Mouse (Mus musculus): ENCODE results near the gene Ccdc142. TPM values are rescaled to one million over a fixed set of nuclear protein-coding genes. Genes with fewer than 3 reads are reported as not detected.

The Ccdc142 gene
- polyA plus RNA-seq, 1 experiment from 2014 or later, result 1.9 TPM

DNA sequence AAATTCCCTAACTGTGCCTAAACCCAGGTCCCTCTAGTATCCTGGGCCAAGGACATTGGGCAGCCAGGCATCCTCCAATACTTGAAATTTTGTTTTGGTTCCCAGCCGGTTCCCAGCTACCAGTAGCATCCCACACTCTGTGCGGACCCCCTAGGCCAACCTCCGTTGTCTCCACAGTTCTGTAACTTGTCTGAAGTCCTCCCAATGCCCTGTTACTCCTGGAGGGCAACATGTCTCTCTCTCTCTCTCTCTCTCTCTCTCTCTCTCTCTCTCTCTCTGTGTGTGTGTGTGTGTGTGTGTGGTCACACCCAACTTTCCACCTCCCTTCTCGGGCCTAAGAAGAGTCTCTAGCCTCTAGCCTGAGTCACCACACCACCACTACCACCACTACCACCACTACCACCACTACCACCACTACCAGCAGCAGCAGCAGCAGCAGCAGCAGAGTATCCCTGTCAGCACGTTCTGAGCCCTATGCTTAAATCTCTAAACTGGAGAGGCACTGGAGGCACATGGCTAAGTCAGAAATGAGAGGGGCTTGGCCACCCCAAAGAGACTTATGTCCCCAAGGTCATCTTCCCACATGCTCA lies 35.0 kb downstream of the Ccdc142 start:
- peak overlapping the region; percentile 83 for H3K27ac ChIP-seq
- H3K9me3 ChIP-seq (replicated peaks), result no peaks in the 10 kb centered on the region
- no peaks in the 10 kb centered on the region for H3K36me3 ChIP-seq
- H3K4me3 ChIP-seq, result peak overlapping the region; percentile 57
- H3K9ac ChIP-seq, result peak overlapping the region; percentile 71
- H3K4me1 ChIP-seq, result peaks cover 61% of the 10 kb centered on the region
- peak overlapping the region; percentile 70 for H3K4me2 ChIP-seq
- 32% methylated on average over 5 of the region's 5 CpGs for WGBS (ENCODE audit: insufficient replicate concordance)
- H3K27me3 ChIP-seq (replicated peaks), result peaks cover 67% of the 10 kb centered on the region
- no peak for ATAC-seq

DNA sequence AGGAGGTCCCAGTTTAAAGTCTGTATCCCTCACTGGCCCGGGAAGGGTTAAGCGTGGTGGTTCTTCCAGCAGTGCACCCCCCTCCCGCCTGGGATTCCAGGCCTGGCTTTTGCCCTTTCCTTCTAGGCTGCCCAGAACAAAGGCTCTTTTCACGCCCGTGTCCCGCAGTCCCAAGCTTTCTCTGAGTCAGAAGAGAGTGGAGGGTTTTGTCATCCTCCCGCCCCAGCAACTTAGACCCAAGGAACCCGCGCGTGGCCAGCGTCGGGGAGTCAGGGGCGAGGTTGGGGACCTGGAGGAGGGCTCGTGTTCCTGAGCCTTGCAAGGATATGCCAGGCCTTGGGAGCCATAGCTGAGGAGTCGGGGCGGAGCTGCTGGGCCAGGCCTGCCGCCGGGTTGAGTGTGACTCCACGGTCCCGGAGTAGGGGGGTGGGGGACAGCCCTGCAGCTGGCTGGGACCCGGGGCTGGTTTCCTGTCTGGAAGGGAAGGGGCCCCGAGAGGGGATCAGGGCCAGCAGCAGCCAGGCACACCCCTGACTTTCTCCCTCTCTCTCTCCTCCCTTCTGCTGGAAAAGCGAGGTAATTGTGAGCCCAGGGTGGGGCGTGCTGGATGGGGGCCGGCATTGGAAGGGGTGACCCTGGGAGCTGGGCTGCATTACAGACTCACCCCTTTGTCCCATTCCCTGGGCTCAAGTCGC lies 35.6 kb downstream of the Ccdc142 start:
- Histone ChIP-seq H3K9ac (peak overlapping the region; percentile 71), H3K36me3 (no peaks in the 10 kb centered on the region), H3K27me3 (replicated peaks) (peaks cover 74% of the 10 kb centered on the region), H3K9me3 (replicated peaks) (no peaks in the 10 kb centered on the region), H3K4me1 (peaks cover 64% of the 10 kb centered on the region), H3K27ac (peak overlapping the region; percentile 83), H3K4me2 (peak overlapping the region; percentile 70), H3K4me3 (peak overlapping the region; percentile 57)
- peak; percentile 53 for ATAC-seq
- WGBS (ENCODE audit: insufficient replicate concordance), result 4% methylated on average over 26 of the region's 26 CpGs

DNA sequence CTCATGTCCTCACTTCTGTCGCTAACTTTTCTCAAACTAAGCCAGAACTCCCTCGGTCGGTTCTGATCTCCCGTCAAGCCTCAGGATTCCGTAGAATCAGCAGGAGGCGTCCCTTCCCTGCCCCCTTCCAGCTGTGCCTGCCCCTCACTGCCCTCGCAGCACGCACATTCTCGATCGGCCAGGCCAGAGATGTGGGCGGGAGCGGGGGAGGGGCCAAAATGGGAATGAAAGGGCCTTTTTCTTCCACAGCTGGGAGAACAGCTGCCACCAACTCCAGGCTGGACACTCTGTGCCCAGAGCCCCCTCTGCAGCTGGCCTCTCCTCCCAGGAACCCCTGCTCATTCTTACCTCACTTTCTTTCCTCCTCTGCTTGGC lies 36.2 kb downstream of the Ccdc142 start:
- ATAC-seq, result peak; percentile 67
- under 1% methylated on average over 12 of the region's 12 CpGs for WGBS (ENCODE audit: insufficient replicate concordance)
- Histone ChIP-seq H3K9me3 (replicated peaks) (no peaks in the 10 kb centered on the region), H3K9ac (peak overlapping the region; percentile 71), H3K27ac (peak overlapping the region; percentile 83), H3K4me3 (peak overlapping the region; percentile 57), H3K27me3 (replicated peaks) (peaks cover 79% of the 10 kb centered on the region), H3K4me1 (peaks cover 69% of the 10 kb centered on the region), H3K36me3 (no peaks in the 10 kb centered on the region), H3K4me2 (peak overlapping the region; percentile 70)

DNA sequence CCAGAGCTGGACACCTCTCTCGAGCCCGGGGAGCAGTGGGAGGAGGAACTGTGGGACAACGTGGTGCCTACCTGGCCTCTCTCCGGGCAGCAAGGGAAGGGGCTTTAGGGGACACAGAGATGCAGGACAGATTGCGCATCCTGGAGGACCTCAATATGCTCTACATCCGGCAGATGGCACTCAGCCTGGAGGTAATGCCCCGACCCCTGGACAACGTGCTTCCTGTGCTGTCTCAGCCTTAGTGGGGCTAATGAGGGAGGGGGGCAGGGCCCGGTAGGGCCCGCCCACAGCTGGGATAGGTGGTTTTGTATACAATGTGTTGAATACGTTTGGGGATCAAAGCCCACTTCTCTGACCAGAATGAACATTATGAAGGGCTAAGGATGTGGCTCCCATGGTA lies 36.7 kb downstream of the Ccdc142 start:
- Histone ChIP-seq H3K4me1 (peaks cover 73% of the 10 kb centered on the region), H3K27me3 (replicated peaks) (peaks cover 84% of the 10 kb centered on the region), H3K36me3 (no peaks in the 10 kb centered on the region), H3K9ac (peak overlapping the region; percentile 71), H3K4me2 (peak overlapping the region; percentile 70), H3K4me3 (peak overlapping the region; percentile 57), H3K27ac (peak overlapping the region; percentile 83), H3K9me3 (replicated peaks) (no peaks in the 10 kb centered on the region)
- ATAC-seq, result peak; percentile 27; the same call in 1 of the 2 replicates
- 3% methylated on average over 11 of the region's 11 CpGs for WGBS (ENCODE audit: insufficient replicate concordance)

DNA sequence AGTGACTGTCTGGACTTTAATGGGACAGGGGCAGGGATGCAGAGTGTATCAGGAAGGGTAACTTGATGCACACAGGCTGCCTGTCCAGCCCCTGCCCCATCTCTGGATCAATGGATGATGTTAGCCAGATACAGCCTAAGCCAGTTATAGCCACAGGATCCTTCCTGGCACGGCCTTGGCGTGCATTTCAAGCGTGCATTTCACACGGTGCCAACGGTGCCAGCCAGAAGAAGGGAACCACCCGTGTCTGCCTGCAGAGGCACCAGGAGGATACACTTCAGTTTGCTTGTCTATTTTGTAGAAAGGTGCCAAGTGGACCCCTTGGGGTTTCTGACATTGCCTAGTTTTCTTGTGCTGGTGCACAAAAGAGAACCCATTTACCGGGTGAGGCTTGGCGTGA lies 38.6 kb downstream of the Ccdc142 start:
- ATAC-seq, result no peak
- H3K9ac ChIP-seq, result no peak overlapping the region
- H3K36me3 ChIP-seq, result no peaks in the 10 kb centered on the region
- H3K27me3 ChIP-seq (replicated peaks), result peaks cover 81% of the 10 kb centered on the region
- no peak overlapping the region for H3K4me3 ChIP-seq
- no peaks in the 10 kb centered on the region for H3K9me3 ChIP-seq (replicated peaks)
- 79% methylated on average over 8 of the region's 8 CpGs for WGBS (ENCODE audit: insufficient replicate concordance)
- H3K4me2 ChIP-seq, result no peak overlapping the region
- H3K27ac ChIP-seq, result no peak overlapping the region
- H3K4me1 ChIP-seq, result peaks cover 59% of the 10 kb centered on the region

DNA sequence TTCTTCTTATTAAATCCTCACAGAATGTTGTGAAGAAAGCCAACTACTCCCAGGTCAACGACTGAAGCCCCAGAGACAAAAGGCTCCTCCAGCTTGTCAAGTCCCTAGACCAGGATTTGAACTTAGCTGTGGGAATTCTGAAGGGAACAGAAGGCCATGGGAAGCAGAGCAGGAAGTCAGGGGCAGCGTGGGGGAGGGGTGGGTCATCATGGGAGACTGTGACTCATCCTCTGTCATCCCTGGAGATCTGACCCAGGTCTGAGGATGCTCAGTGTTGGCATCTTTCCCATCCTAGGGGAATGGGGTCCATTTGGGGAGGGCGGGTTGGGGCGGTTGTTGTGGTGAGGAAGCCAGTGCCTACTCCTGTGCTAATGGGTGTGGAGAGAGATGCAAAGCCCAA lies 40.2 kb downstream of the Ccdc142 start:
- WGBS (ENCODE audit: insufficient replicate concordance), result 38% methylated on average over 4 of the region's 4 CpGs
- Histone ChIP-seq H3K4me3 (no peak overlapping the region), H3K27me3 (replicated peaks) (peaks cover 65% of the 10 kb centered on the region), H3K4me2 (peak overlapping the region; percentile 56), H3K36me3 (no peaks in the 10 kb centered on the region; the same call in 1 of the 2 replicates), H3K9me3 (replicated peaks) (no peaks in the 10 kb centered on the region), H3K9ac (no peak overlapping the region), H3K27ac (no peak overlapping the region), H3K4me1 (peaks cover 54% of the 10 kb centered on the region)
- no peak for ATAC-seq

DNA sequence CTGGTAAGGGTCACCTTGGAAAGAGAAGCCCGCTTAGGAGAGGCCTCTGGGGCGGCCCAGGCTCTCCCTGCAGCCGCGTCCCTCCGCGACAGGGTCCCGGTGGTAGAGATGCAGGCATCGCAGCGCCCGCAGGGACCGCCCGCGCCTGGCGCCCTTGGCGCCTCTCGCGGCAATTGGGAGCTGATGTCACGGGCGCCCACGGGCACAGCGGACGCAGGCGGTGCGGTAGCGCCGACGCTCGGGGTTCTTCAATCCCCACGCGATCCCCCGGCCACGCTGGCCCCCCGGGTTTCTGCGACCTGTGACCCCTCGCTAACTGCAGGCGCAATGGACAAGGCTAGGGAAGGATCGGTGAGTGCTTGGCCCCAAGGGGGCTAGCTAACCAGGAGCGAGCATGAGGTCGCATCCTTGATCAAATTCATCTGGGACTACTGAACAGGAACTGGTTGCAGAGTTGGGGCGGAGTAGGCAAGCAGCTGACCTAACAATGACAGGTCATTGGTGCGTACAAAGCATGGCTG lies 40.9 kb downstream of the Ccdc142 start:
- Histone ChIP-seq H3K9ac (0 out of 2 replicates have a peak overlapping the region, but pooled peaks have one; percentile 5), H3K36me3 (peaks cover 3% of the 10 kb centered on the region; the same call in 1 of the 2 replicates), H3K4me1 (peaks cover 48% of the 10 kb centered on the region), H3K4me2 (peak overlapping the region; percentile 56), H3K27ac (no peak overlapping the region), H3K4me3 (peak overlapping the region; percentile 30), H3K27me3 (replicated peaks) (peaks cover 59% of the 10 kb centered on the region), H3K9me3 (replicated peaks) (no peaks in the 10 kb centered on the region)
- 4% methylated on average over 41 of the region's 41 CpGs for WGBS (ENCODE audit: insufficient replicate concordance)
- no peak for ATAC-seq

DNA sequence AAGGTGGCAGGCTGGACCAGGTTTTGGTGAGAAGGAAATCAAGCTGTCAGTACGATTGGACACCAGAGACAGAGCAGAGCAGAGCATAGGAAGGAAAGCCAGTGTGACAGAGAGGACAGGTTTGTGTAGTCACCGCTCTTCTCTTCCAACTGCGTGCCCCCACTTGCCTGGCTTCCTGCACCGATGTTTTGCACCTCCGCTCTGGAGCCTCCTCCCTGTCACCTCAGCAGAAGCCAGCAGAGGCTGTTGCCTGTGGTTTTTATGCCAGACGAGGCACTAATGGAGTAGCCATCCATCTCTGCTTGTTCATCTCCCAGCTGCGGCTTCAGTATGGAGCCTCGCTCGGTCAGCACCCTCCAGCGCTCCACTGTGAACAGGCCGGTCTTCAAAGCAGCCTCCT lies 41.5 kb downstream of the Ccdc142 start:
- ATAC-seq, result no peak
- peaks cover 42% of the 10 kb centered on the region for H3K4me1 ChIP-seq
- 56% methylated on average over 11 of the region's 11 CpGs for WGBS (ENCODE audit: insufficient replicate concordance)

DNA sequence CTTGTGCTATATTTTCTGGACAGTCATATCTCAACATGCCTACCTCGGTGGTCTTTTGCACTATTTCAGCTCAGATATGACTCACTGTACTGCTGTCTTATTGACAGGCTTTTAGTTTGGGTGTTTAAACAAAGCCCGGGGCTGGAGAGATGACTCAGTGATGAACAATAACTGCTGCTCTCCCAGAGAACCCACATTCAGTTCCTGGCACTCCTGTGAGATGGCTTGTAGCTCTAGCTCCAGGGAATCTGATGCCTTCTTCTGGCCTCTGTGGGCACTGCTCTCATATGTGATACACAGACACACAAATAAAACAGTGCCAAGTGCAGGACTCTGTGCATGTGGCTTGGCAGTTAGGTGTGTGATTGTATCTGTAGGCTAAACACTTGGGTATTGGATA lies 43.8 kb downstream of the Ccdc142 start:
- Histone ChIP-seq H3K36me3 (peaks cover 21% of the 10 kb centered on the region), H3K9me3 (replicated peaks) (no peaks in the 10 kb centered on the region), H3K27ac (no peak overlapping the region), H3K4me2 (no peak overlapping the region), H3K4me1 (peaks cover 27% of the 10 kb centered on the region), H3K4me3 (no peak overlapping the region), H3K9ac (no peak overlapping the region), H3K27me3 (replicated peaks) (peaks cover 37% of the 10 kb centered on the region)
- no peak for ATAC-seq
- 40% methylated on average over 2 of the region's 2 CpGs for WGBS (ENCODE audit: insufficient replicate concordance)

More for the DNA sequence above, 41.5 kb downstream of the Ccdc142 start:
- H3K27ac ChIP-seq, result no peak overlapping the region
- peaks cover 9% of the 10 kb centered on the region for H3K36me3 ChIP-seq
- peaks cover 53% of the 10 kb centered on the region for H3K27me3 ChIP-seq (replicated peaks)
- no peaks in the 10 kb centered on the region for H3K9me3 ChIP-seq (replicated peaks)
- no peak overlapping the region for H3K4me3 ChIP-seq
- H3K4me2 ChIP-seq, result peak overlapping the region; percentile 56; the same call in 1 of the 2 replicates
- no peak overlapping the region for H3K9ac ChIP-seq

DNA sequence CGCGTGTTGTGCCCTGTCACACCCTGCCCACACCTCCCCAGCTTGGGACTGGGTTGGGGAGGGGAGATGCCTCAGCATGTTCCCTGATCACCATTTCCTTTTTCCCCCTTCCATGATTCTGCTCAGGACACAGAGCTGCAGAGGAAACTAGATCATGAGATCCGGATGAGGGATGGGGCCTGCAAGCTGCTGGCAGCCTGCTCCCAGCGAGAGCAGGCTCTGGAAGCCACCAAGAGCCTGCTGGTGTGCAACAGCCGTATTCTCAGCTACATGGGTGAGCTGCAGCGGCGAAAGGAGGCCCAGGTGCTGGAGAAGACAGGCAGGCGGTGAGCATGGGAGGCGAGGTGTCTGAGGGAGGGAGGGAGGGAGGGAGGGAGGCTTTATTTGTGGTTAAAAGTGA lies 44.4 kb downstream of the Ccdc142 start:
- no peak for ATAC-seq
- H3K27ac ChIP-seq, result no peak overlapping the region
- peaks cover 27% of the 10 kb centered on the region for H3K36me3 ChIP-seq
- no peak overlapping the region for H3K4me2 ChIP-seq
- H3K4me1 ChIP-seq, result peaks cover 27% of the 10 kb centered on the region
- WGBS (ENCODE audit: insufficient replicate concordance), result 54% methylated on average over 9 of the region's 9 CpGs
- H3K4me3 ChIP-seq, result no peak overlapping the region
- no peak overlapping the region for H3K9ac ChIP-seq
- no peaks in the 10 kb centered on the region for H3K9me3 ChIP-seq (replicated peaks)
- H3K27me3 ChIP-seq (replicated peaks), result peaks cover 33% of the 10 kb centered on the region

DNA sequence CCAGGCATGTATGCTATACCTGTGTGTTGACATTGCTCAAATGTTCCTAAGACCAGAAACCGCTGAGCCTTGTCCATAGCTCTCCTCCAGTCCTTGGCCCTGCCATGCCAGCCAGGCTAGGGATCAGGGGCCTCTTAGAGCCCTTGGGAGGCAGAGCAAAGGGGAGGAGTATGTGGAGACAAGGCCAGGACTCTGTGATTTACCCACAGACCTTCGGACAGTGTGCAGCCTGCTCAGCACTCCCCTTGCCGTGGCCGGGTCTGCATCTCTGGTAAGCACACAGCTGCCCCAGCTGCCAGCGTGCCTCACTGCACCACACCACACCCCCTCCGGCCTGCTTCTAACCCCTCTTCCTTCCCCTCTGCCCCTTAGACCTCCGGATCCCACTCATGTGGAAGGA lies 45.9 kb downstream of the Ccdc142 start:
- Histone ChIP-seq H3K4me2 (no peak overlapping the region), H3K4me1 (peaks cover 30% of the 10 kb centered on the region), H3K27me3 (replicated peaks) (peaks cover 22% of the 10 kb centered on the region), H3K27ac (no peak overlapping the region), H3K9me3 (replicated peaks) (no peaks in the 10 kb centered on the region), H3K4me3 (no peak overlapping the region), H3K36me3 (peaks cover 27% of the 10 kb centered on the region), H3K9ac (no peak overlapping the region)
- 56% methylated on average over 7 of the region's 7 CpGs for WGBS (ENCODE audit: insufficient replicate concordance)
- no peak for ATAC-seq

DNA sequence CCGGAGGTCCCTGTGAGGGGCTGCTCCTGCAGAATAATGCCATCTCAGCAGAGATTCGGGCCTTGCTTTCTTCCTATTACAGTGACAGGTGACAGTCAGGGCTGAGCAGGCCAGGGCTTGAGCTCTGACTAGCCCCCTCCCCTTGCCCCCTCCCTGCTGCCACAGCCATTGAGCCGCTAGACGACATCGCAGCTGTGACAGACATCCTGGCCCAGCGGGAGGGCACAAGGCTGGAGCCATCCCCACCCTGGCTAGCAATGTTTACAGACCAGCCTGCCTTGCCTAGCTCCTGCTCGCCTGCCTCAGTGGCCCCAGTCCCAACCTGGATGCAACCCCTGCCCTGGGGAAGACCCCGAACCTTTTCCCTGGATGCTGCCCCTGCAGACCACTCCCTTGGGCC lies 50.3 kb downstream of the Ccdc142 start:
- peaks cover 27% of the 10 kb centered on the region for H3K36me3 ChIP-seq
- peaks cover 25% of the 10 kb centered on the region for H3K4me1 ChIP-seq
- H3K9ac ChIP-seq, result no peak overlapping the region
- peaks cover 47% of the 10 kb centered on the region for H3K27me3 ChIP-seq (replicated peaks)
- 27% methylated on average over 8 of the region's 8 CpGs for WGBS (ENCODE audit: insufficient replicate concordance)
- no peak overlapping the region for H3K4me3 ChIP-seq
- no peak overlapping the region for H3K27ac ChIP-seq
- no peak for ATAC-seq
- no peak overlapping the region for H3K4me2 ChIP-seq
- H3K9me3 ChIP-seq (replicated peaks), result no peaks in the 10 kb centered on the region
